Mouse (Mus musculus) lung, adult 2 months (tissue): Measurements from ENCODE around the gene Cntnap2. TPM values are rescaled to one million over a fixed set of nuclear protein-coding genes. Genes with fewer than 3 reads are reported as not detected.

ENCODE experiments used
- DNase-seq: peaks from one replicate; pipeline ENCODE4 v3.0.0; 2022
- H3K4me1 ChIP-seq: fragments of 200-500 bp; 2 replicates; pipeline ENCODE4 v1.6.1; 2011; ENCODE audit warnings: low read length; ENCODE audit not compliant: control insufficient read depth, insufficient read depth
- H3K4me3 ChIP-seq: fragments of 200-500 bp; replicated peaks from 2 replicates; pipeline ENCODE3; 2011; ENCODE audit warnings: low read depth, mild to moderate bottlenecking, control low read depth, low read length; ENCODE audit errors: extremely low read depth
- CTCF ChIP-seq: fragments of 200-500 bp; IDR thresholded peaks from 2 replicates; pipeline ENCODE4 v1.5.1; 2011; ENCODE audit warnings: mild to moderate bottlenecking, low read length, control low read depth; ENCODE audit not compliant: insufficient read depth
- POLR2A ChIP-seq: fragments of 200-500 bp; IDR thresholded peaks from 2 replicates; pipeline ENCODE4 v1.6.1; 2011; ENCODE audit warnings: low read depth, mild to moderate bottlenecking, control low read depth, low read length, borderline replicate concordance; ENCODE audit errors: extremely low read depth
- WGBS: fragments of 180-500 bp; shearing (Covaris S2); methylation state at CpG from one replicate; pipeline ENCODE4 v1.1.7; 2018; 5-methylcytosine and 5-hydroxymethylcytosine counted together
- polyA plus RNA-seq: library from polyadenylated mRNA; depleted of rRNA; stranded (reverse); fragments of >200 nt; gene quantifications from 2 replicates; pipeline ENCODE4 v1.2.3, GENCODE M21; 2012

The Cntnap2 gene
- polyA plus RNA-seq, 1 experiment: not detected

DNA sequence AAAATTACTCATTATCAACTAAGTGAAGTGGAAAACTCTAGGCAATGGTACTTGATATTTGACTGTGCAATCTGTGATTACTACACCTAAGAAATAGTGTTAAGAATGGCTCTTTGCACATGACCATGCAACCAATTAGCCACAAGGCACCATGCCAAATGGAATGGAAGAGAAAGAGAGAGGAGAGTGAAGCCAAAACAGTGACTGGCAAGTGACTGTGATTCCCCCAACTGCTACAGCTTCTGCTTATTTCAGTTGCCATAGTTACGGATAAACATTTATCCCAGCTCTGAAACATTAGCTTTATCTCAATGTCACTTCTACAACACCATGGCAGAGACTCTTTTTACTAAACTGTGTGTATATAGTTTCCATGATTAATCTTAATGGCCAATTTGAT lies 1303.0 kb downstream of the Cntnap2 start:
- no peak for DNase-seq
- TF ChIP-seq CTCF (no peak), POLR2A (no peak)
- no peaks in the 10 kb centered on the region for H3K4me1 ChIP-seq
- 63% methylated on average over 1 of the region's 1 CpGs for whole genome bisulfite sequencing
- no peak overlapping the region for H3K4me3 ChIP-seq

DNA sequence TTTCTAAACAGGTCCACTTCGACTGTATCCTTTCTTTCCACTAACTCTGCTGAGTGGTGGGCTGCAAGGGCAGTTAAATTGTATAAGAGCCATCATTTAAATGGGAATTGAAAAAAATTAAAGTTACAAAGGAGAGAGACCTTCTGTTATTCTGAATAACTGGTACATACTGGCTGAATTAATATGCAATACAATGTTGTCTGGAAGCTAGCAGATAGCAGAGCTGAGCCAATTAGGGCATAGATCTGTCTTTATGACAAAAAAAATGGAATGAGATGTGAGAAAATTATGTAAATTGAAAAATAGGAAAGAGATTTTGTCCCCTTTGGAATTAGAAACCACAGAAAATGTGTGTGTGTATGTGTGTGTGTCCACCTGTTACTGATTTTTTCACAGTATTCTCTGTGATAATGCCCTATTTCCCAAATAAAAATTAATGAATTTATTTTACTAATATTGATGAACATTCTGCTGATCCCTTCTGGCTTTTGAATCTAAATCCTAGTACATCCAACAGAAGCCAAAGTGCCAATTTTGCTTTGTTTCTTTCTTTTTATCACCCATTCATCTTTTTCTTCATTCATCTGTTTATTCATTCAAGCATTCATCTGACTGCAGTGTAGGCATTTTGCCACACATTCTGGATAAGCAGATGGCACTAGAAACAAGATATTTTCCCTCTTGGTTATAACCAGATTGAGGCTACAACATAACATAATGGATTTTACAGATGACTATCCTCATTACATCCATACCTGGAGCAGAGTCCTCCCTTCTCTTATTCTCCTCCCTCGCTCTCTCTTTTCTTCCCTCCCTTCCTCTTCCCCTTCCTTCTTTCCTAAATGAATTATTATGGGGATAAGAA lies 1339.8 kb downstream of the Cntnap2 start:
- Histone ChIP-seq H3K4me3 (no peak overlapping the region), H3K4me1 (no peaks in the 10 kb centered on the region)
- WGBS: 47% methylated on average over 2 of the region's 2 CpGs
- TF ChIP-seq CTCF: no peak
- no peak for TF ChIP-seq POLR2A
- no peak for DNase-seq

DNA sequence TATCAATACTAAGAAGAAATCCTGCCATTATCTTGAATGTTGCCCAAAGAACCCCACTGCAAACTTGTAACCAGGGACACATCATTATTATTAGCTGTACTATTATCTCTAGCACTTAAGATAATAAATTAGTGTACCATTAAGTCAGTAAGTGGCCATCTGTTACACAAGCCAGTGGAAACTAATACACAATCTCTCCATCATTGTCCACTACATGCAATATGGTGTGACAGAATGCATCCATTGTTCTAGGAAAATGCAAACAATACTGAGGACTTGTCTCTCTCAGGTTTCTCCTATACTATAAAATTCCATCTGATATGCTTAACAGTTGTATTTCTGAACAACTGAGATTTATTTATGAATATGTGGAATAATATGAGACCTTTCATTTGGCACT lies 1355.0 kb downstream of the Cntnap2 start:
- Histone ChIP-seq H3K4me1 (no peaks in the 10 kb centered on the region), H3K4me3 (no peak overlapping the region)
- DNase-seq: no peak
- TF ChIP-seq POLR2A (no peak), CTCF (no peak)

GRCm38 (mm10) chr6:46414562-46414961 lies 1355.4 kb downstream of the Cntnap2 start:
- 84% methylated on average over 4 of the region's 4 CpGs for WGBS
- no peak for TF ChIP-seq POLR2A
- TF ChIP-seq CTCF: no peak
- Histone ChIP-seq H3K4me3 (no peak overlapping the region), H3K4me1 (no peaks in the 10 kb centered on the region)
- no peak for DNase-seq

- Histone ChIP-seq H3K4me1 (no peaks in the 10 kb centered on the region), H3K4me3 (no peak overlapping the region)
- no peak for DNase-seq
- TF ChIP-seq POLR2A (no peak), CTCF (no peak)
Observed at GRCm38 (mm10) chr6:46419827-46420226, 1360.7 kb downstream of the Cntnap2 start.

- DNase-seq: no peak
- no peak for TF ChIP-seq POLR2A
- TF ChIP-seq CTCF: no peak
Observed at GRCm38 (mm10) chr6:46420349-46420748, 1361.2 kb downstream of the Cntnap2 start.

DNA sequence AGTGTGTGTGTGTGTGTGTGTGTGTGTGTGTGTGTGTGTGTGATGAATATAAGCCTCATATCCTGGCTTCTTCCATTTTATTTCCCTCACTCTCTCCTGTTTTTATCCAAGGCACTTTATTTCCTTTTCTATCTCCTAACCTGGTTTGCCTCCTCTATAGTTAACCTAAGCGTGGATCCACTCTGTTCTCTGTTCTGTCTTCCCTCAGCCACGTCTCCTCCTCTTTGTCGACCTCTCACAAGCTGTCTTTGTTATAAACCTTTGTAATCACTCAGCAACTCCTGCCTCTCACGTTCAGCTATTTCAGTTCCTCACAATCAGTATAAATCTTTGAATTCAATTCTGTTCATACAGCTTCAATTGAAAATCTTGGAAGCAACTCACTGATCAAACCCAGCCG lies 1369.1 kb downstream of the Cntnap2 start:
- no peak for TF ChIP-seq POLR2A
- TF ChIP-seq CTCF: no peak
- DNase-seq: no peak
- no peak overlapping the region for H3K4me3 ChIP-seq
- 49% methylated on average over 5 of the region's 5 CpGs for WGBS
- H3K4me1 ChIP-seq: no peaks in the 10 kb centered on the region

More at GRCm38 (mm10) chr6:46420349-46420748, 1361.2 kb downstream of the Cntnap2 start:
- Histone ChIP-seq H3K4me1 (no peaks in the 10 kb centered on the region), H3K4me3 (no peak overlapping the region)

DNA sequence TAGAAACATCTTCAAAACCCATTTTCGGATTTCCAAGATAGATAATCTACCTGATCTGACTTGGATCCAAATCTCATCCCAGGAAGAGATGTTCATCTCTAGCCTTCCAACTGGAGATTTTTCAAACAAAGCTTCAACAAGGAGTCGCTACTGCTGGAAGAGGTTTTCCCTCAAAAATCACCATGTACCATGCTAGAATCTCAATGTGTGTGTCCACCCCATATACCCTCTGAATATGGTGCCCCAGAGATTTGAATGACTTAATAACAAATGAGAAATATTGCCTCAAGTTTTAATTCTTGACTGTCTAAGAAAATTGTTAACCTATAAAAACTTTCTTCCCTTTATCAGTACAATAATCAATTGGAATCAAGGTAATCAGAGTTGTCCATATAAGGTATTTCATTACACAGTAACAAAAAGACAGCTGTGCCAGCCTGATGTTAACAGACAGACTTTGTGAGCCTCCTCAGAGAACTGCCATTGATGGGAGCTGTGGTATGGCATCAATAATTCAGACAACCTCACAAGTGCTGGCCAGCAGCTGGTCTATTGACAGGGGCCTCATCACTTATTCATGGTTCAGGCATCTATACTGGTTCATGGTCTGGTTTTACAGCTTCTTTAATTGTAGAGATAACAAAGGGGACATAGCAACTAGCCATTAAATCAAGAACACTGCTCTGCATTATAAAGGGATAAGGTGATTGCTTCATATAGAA lies 1391.9 kb downstream of the Cntnap2 start:
- no peaks in the 10 kb centered on the region for H3K4me1 ChIP-seq
- WGBS: 77% methylated on average over 2 of the region's 2 CpGs
- DNase-seq: no peak
- no peak for TF ChIP-seq CTCF
- H3K4me3 ChIP-seq: no peak overlapping the region

GRCm38 (mm10) chr6:46472683-46473082 lies 1413.5 kb downstream of the Cntnap2 start:
- WGBS: 56% methylated on average over 4 of the region's 4 CpGs

GRCm38 (mm10) chr6:46484392-46484791 lies 1425.2 kb downstream of the Cntnap2 start:
- DNase-seq: no peak
- TF ChIP-seq POLR2A (no peak), CTCF (no peak)

More at GRCm38 (mm10) chr6:46472683-46473082, 1413.5 kb downstream of the Cntnap2 start:
- Histone ChIP-seq H3K4me3 (no peak overlapping the region), H3K4me1 (no peaks in the 10 kb centered on the region)
- DNase-seq: no peak
- TF ChIP-seq POLR2A: no peak
- TF ChIP-seq CTCF: no peak

More at GRCm38 (mm10) chr6:46484392-46484791, 1425.2 kb downstream of the Cntnap2 start:
- Histone ChIP-seq H3K4me3 (no peak overlapping the region), H3K4me1 (no peaks in the 10 kb centered on the region)
- WGBS: 62% methylated on average over 3 of the region's 3 CpGs
